Mouse (Mus musculus): Measurements from ENCODE around the gene 9530003J23Rik.

DNA sequence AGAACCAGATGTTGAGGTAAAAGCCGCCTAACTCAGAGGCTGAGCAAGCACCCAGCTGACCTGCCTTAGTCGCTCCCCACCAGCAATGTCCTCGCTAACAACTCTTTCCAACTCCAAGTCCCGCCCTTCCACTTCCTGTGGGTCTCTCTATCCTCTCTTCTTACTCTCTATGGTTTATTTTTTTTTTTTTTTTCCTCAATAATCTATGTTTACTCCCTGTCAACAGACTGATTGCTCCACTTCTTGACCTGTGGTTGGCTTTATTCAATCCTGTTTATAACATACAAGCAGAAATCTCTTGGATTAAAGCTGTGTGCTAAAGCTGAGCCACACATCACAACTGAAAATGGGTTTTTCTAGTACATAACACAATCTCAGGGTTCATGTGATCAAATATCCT is 42.8 kb downstream of the 9530003J23Rik start:
- no peak for TF ChIP-seq POLR2A (IDR thresholded peaks at IDR 0.05; ENCODE audit: extremely low read depth, insufficient read depth, low read length)
- TF ChIP-seq CTCF (IDR thresholded peaks at IDR 0.05; ENCODE audit: low read depth, low read length), result no peak

Data from liver, adult 2 months (tissue).